Mouse (Mus musculus) heart, postnatal 25 days (tissue): ENCODE measurements around the gene Lmf2. TPM values are rescaled to one million over a fixed set of nuclear protein-coding genes. Genes with fewer than 3 reads are reported as not detected.

ENCODE experiments used
- DNase-seq: peaks from one replicate; pipeline ENCODE4 v3.0.0; 2022; ENCODE audit warnings: low spot score
- intact Hi-C: fragments of 180-260 bp; cut with DNase I; formaldehyde crosslinking; loops from one replicate; pipeline ENCODE4 v1.15.1; 2025
- total RNA-seq, 2 experiments: library from RNA; stranded (reverse); gene quantifications; 2 replicates each; pipeline ENCODE4 v1.2.3; 2021

Lmf2 gene
- total RNA-seq, 2 experiments from 2014 or later: 30.6 to 31.8 TPM

DNA sequence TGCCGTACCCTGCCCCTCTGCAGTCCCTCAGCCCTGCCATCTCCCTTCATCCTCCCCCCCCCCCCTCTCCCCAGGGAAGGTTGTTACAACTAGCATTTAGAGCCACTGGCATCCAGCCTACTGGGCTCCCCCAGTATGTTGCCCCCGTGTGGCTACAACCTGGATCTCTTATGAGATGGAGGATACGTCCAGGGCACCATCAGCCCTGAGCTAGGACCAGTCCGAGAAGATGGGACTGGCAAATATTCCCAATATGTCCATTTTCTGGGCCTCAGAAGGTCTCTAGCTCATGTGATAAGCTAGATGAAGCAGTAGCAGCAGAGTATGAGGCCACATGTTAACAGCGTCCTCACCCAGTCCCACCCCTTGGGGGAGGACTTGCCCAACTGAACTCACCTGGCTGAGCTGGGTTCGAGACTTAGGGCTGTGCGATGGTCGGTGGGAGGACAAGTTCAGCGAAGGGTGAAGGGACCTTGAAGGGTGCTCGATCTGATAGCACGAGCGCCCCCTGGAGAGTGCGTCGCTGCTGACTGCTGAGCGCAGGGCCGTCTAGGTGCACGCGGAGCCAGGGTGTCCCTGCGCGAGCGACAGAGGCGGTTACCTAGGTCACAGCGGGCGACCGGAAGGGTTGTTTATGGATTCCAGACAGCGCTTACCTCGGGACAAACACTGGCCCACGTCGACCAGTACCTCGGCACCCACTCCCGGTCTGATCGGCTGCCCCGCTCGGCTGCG, 17.7 kb upstream of the Lmf2 start:
- DNase-seq: peak; percentile 71
- intact Hi-C loops: loop anchor here (5.0 kb wide), 1 partner anchor 94 kb away; no protein-coding TSS in a partner anchor

DNA sequence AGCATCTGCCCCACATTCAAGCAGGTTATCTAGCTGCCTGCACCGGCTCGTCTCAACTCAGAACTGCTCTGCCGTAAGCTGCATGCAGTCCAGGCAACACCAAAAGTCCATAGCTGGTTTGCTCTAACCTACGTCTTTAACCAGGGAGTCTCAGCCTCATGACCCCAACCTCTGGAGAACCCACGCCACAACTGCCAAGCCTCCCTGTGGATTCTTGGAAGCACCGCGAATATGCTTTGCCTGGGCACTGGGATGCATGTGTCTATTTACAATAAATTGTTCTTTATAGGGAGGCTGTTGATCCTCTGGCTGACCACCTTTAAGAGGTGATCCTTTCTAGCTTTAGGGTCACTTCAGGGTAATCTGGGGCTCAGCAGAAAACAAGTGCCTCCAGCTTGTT, 17.1 kb upstream of the Lmf2 start:
- no peak for DNase-seq
- intact Hi-C loops: loop anchor here (5.0 kb wide), 1 partner anchor 95 kb away; no protein-coding TSS in a partner anchor

DNA sequence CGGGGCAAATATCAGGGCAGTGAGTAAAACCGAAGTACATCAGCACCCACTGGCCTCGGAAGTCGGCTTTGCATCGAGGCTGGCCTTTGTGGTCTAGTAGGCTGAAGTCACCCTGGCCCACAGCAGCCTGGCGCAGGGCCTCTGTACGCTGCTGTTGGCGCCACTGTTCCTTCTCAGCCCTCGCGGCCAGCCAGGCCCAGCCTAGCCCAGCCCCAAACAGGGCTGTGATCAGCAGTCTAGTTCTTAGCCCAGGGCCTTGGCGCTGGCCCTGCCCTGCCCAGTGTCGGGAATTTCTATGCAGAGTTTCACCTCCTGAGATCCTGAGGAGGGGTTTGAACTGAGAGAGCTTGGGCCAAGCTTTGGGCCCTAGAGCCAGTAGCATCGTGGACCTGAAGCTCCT, 16.6 kb upstream of the Lmf2 start:
- intact Hi-C loops: loop anchor here (5.0 kb wide), 1 partner anchor 95 kb away; no protein-coding TSS in a partner anchor
- DNase-seq: no peak

DNA sequence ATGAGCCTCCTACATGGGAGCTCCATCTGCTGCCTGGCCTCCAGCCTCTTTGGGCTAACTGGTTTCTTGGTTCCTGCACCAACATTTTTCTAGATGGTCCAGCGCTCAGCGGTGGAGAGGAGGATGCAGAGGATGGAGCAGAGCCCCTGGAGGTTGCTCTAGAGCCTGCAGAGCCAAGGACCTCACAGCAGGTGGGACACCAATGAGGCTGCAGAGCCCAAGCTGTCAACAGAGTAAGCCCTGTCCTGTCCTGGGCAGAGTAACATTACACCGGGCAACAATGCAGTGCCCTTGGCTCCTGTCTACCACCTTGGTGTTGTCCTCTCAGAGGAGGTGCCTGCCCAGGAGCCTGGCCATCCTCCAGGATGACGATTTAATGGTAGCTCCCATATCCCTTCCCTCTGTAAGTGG, 9.7 kb upstream of the Lmf2 start:
- no peak for DNase-seq
- intact Hi-C loops: no loop called here

DNA sequence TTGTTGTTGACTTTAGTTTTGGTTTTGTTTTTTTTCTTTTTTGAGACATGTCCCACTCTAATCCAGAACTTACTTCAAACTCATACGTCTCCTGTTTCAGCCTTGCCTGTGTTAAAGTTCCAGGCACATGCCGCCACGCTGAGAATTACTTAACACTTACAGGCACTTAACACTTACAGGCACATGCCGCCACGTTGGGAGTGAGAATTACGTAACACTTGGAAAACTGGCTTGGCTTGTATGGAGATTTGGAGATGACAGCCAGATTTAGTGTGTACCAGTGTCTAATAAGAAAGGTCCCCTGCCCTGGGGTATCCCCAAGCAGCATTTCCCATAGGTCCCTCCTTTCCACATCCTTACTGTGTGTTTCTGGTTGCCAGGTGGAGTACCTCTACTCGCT, 7.6 kb upstream of the Lmf2 start:
- intact Hi-C loops: no loop called here
- DNase-seq: no peak

DNA sequence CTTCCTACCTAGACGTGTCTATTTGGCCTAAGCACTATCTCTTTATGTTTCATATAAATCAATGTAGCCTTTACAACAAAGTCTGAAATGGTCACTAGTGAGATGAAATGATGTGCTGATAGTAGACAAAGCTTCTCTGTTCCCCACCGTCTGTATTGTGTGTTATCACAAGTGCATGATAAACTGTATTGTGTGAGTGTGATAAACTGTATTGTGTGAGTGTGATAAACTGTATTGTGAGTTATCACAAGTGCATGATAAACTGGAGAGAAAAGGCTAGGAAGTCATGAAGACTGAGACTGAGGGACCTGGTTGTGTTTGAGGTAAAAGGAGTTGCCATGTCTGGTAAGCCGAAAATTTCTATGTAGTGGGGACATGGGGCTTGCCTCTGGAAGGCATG, 3.3 kb upstream of the Lmf2 start:
- intact Hi-C loops: no loop called here
- DNase-seq: no peak

DNA sequence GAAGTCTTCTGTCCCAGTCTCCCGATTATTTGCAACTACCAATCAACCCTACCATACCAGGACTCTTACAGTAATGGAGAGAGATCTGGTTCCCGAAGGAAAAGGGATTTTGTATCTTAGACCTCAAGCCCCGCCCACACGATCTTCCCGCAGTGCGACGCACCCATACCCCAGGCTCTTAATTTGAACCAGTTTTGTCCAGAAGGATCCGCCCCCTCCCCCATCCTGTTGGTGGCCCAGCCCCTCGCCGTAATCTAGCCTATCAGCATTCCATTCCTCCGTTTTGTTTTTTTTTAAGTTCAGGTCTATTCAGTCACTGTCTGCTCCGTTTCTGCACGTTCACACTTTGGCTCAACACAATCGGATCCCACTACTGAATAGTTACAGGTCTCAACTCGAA, 913 bp upstream of the Lmf2 start:
- intact Hi-C loops: loop anchor here (2.0 kb wide), 1 partner anchor 14 kb away; no protein-coding TSS in a partner anchor

DNA sequence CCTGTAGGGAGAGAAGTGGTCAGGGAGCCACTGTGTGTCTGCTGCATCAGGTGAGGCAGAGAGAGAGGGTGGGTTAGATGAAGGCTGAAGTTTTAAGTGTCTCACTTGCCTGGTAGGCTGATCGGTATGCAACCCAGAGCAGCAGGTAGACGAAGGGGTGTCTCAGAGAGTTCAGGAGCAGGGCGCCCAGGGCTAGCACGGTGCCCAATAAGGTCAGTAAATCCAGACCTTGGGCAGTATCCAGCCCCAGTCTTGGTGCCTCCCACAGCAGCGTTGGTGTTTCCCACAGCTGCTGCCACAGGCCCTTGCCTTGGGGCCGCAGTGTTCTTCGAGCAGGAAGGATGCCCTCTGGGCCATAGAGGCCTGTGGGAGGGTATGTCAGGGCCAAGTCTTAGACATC, 1.0 kb downstream of the Lmf2 start:
- no peak for DNase-seq
- intact Hi-C loops: loop anchor here (2.0 kb wide), 1 partner anchor 40 kb away; the partner anchor contains the start of gene Sbf1

More for the DNA sequence above, 913 bp upstream of the Lmf2 start:
- no peak for DNase-seq

DNA sequence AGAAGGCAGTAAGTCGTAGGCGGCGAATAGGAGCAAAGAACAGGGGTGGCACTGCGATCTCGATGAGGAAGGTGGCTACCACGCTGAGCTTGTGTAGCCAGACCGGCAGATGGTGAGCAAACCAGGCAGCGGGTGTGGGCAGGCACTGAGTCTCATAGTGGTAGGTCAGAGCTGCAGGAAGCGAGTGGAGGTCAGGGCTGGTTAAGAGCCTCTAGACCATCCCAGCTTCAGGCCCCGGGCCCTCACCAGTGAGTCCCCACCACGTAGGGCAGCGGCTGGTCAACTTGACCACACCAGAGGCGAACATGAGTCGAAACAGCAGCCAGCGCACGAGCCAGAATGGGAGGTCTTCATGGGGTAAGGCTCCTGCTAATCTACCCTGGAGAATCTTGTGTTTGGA, 1.6 kb downstream of the Lmf2 start:
- DNase-seq: no peak
- intact Hi-C loops: loop anchor here (2.0 kb wide), 1 partner anchor 39 kb away; the partner anchor contains the start of gene Sbf1

DNA sequence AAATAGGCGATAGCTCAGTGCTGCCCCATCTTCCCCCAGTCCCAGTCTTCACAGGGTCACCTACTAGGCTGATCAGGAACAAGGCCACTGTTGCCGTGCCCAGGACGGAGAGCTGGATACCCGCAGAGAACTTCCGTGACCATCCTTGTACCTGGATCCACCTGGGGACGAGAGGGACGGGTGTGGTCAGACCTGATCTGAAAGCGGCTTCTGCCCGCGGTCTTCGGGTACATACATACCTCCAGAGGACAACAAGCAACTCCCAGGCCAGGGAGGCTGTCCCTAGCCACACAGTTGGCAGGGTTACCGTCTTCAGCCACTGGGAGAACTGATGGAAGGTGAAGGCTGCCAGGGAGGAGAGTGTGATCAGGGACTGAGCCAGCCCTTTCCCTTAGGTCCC, 2.7 kb downstream of the Lmf2 start:
- no peak for DNase-seq
- intact Hi-C loops: no loop called here

DNA sequence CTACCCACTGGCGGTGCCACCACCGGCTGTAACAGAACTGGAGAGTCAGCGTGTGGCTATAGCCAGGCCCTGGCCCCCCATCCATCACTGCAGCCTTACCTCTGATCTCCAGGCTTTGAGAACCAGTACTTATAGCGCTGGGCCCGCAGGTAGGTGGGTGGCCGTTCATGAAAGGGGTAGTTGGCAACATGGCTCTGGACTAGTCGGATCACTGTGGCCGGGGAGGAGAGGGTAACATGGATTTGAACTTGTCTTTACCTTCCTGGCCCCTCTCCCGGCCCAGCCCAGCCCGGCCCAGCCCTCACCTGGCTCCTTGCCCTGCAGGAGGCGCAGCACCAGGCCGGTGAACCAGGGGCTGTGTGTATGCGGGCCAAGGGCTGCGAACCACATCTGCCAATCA, 3.4 kb downstream of the Lmf2 start:
- DNase-seq: no peak
- intact Hi-C loops: no loop called here

DNA sequence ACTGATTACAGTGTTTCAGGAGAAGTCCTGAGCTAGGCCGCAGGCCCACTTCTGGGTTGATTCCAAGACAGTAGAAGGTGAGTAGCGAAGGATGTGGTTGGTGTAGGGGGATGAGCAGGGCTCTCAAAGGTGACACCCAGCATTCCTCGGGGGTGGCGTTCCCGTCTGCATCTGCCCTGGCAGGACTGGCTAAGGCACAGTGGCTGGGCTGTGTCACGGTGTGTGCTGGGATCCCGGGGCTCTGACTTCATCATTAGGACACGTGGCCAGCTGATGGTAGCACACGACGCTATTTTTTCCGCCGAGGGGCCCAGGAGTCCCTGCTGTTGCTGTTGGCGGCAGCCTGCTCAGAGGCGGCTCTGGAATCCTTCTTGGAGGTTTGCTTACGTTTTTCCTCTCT, 4.2 kb downstream of the Lmf2 start:
- intact Hi-C loops: no loop called here
- no peak for DNase-seq

DNA sequence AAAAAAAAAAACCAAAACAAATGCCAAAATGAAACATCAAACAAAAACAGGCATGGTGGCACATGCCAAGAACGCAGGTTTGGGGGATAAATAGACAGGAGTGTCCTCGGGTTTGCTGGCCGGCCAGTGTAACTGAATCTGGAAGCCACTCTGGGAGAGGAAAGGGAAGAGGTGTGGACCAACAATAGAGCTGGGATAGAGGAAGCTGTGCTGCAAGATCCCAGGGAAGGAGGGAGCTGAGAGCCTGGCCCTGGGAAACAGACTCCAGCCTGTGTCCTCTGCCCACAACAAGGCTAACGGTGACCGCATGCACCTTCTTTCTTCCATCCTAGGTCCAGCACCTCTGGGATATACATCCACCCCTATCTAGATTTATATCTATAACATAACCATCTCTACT, 5.0 kb downstream of the Lmf2 start:
- no peak for DNase-seq
- intact Hi-C loops: no loop called here

DNA sequence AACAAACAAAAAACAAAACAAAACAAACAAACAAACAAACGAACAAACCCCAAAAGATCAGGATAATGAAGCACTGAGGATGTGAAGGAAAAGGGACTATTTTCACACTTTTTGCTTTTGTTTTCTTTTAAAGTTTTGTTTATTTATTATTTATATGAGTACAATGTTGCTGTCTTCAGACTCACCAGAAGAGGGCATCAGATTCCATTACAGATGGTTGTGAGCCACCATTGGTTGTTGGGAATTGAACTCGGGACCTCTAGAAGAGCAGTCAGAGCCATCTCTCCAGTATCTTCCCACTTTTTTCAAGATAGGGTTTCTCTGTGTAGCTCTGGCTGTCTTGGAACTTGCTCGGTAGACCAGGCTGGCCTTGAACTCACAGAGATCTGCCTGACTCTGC, 12.1 kb downstream of the Lmf2 start:
- DNase-seq: no peak
- intact Hi-C loops: loop anchor here (5.0 kb wide), 1 partner anchor 184 kb away; no protein-coding TSS in a partner anchor

DNA sequence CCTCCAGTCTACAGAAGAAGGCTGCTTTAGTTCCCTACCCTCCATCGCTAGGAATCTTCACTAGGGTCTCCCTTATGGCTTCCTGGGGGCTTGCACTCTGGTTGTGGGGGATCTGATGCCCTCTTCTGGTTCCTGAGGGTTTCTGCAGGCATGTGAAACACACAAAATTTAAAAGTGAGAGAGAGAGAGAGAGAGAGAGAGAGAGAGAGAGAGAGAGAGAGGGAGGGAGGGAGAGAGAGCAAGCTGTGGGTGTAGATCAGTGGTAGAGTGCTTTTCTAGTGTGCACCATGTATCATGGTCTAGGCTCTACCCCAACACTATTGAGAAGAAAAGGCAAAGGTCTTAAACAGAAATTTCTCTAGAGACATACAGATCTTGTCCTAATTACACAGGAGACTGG, 13.8 kb downstream of the Lmf2 start:
- DNase-seq: no peak
- intact Hi-C loops: loop anchor here (5.0 kb wide), 1 partner anchor 186 kb away; no protein-coding TSS in a partner anchor

DNA sequence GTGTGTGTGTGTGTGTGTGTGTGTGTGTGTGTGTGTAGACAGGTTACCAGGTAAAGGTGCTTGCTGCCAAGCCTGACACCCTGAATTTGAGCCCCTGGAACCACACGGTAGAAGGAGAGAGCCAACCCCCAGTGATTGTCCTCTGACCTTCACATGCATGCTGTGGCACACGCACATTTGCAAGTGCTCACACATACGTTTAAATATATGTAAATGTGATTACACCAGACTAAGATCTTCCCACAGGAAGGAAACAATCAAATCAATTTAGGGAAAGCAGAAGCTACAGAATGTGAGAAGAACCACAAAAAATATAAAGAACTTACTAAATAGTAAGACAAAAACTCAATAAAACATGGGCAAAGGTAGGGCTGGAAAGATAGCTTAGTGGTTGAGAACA, 15.3 kb downstream of the Lmf2 start:
- no peak for DNase-seq
- intact Hi-C loops: loop anchor here (5.0 kb wide), 1 partner anchor 187 kb away; no protein-coding TSS in a partner anchor

DNA sequence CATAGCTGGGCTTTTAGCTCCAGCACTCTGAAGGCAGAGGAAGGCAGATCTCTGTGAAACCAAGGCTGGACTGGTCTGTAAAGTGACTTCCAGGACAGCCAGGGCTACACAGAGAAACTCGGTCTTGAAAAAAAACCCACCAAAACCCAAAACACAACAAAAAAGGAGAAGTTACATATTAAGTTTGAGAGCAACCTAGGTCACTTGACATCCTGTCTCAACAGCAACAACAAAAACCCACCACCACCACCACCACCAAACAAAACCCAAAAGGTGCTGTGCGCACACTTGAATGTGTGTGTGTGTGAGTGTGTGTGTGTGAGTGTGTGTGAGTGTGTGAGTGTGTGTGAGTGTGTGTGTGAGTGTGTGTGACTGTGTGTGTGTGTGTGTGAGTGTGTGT, 15.8 kb downstream of the Lmf2 start:
- intact Hi-C loops: loop anchor here (5.0 kb wide), 1 partner anchor 188 kb away; no protein-coding TSS in a partner anchor
- DNase-seq: no peak

DNA sequence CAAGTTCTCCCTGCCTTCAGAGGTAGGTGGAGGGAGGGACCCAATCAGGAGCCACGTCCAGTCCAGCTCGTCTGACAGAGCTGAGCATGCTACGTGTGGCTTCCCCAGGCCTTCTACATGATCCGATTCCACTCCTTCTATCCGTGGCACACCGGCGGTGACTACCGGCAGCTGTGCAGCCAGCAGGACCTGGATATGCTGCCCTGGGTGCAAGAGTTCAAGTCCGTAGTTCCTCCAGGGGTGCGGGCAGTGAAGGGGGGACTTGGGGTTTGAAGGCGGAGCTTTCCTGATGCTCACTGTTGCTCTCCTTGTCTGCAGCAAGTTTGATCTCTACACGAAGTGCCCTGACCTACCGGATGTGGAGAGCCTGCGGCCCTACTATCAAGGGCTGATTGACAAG, 19.0 kb downstream of the Lmf2 start:
- intact Hi-C loops: no loop called here
- DNase-seq: no peak

DNA sequence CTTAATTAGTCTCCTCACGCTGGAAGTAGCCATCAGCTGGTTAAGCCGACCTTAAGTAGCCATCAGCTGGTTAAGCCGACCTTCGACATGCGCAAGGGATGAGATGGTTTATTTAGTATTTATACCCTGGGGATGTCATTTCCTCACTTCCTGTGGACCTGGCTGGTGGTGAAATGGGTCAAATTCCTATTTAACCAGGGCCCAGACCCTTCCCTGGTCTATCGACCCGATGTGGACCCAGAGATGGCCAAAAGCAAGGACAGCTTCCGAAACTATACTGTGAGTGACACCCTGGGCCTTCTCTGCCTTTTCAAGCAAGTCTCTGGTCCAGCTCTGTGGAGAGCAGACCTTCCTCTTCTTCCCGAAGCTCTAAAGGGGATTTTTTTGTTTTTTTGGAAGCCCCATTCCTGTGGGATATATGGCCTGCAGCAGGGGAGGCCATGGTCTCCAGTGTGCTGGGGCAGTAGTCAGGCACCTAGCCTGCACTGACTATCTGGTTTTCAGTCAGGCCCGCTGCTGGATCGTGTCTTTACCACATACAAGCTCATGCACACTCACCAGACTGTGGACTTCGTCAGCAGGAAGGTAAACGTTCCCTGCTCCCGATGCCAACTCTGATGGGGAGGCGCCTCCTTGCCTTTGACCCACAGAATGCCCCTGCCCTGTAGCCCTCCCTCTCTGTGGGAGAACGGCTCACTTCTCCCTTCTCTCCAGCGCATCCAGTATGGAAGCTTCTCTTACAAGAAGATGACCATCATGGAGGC, 20.5 kb downstream of the Lmf2 start:
- intact Hi-C loops: no loop called here
- DNase-seq: no peak

DNA sequence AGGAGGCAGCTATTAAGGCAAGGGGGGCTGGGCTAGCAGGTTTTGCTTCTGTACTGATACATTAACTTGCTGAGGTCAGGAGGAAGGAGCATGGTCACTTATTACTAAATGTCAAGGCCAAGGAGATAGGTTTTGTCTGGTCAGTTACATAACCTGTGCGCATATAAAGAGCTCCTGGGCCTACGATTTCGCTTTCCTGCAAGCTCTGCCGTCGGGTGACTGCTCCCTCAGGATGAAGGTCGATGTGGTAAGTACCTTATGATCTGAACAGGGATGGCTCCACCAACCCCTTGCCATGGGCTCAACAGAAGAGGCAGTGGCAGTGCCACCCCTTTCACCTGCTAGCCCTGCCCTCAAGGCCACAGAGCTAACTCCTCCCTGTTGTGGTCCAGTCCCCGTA, 21.2 kb downstream of the Lmf2 start, which contains the start of gene Miox:
TSS of gene Miox (plus strand) at position 128 of the 400 bp plus-strand sequence.
- intact Hi-C loops: no loop called here

DNA sequence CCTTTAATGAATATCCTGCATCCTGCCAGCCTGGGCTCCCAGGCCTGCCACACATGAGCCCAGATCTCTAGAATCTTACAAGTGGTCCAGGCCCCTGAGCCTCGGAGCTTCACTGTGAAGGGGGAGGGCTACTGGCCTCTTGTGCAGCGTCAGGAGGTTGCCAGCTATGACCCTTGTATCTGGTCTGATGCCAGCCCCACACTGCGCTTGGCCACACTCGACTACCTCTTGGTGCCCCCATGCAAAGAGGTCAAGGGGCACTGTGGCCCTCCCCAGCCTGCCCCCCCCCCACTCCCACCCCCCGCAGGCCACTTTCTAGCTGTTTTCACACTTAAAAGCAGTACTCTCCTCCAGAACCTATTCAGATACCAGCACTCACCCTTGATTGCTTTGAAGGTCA, 29.0 kb downstream of the Lmf2 start:
- intact Hi-C loops: no loop called here
- no peak for DNase-seq

More for the DNA sequence above, 21.2 kb downstream of the Lmf2 start, which contains the start of gene Miox:
- no peak for DNase-seq
